Mouse (Mus musculus): Measurements from ENCODE around the gene Tmem95.
A peak's percentile ranks its signal among the peaks of the same experiment; 100 is the strongest.
"Not testable (repeated sequence)": the region's sequence is repeated elsewhere in the genome, so short reads cannot be mapped to it uniquely, and the experiment has no call there.

Tmem95 gene

DNA sequence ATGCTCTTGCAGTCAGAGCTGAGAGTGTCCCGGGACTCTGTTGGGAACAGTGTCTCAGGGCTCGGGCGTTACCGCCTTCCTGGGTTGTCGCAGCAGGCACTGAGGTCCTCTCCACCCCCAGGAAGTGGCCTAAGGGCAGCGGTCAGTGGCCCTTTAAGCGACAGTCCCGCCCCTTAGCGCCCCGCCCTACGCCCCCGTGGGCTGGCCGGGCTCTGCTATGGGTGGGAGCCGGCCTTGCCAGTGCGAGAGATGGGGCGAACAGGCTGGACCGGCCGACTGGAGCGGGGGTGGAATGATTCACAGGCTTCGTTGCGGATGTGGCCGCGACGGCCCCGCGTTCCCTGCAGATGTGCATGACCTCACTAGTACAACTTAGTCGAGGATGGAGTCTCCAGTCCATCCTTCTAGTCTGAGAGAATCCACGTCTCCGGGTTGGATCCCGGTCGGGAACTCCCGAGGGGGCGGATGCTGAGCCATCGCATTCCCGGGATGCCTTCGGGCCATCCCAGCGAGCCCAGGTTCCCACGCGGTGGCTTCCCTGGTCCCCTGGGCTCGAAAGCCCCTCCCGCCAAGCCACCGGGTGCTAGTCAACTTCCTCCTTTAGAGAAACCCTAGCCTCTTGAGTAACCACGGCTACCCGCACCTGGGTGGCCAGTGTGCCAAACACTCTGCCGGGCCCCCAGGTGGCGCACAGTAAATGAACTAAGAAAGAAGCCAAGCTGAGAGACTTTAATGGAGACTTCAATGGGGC, 3.2 kb upstream of the Tmem95 start, which contains the start of gene Kctd11:
Gene Kctd11, minus strand, starts transcription at position 554 of the 751 bp plus-strand sequence.
- DNase-seq (ENCODE audit: extremely low read depth, low read depth), result no peak

DNA sequence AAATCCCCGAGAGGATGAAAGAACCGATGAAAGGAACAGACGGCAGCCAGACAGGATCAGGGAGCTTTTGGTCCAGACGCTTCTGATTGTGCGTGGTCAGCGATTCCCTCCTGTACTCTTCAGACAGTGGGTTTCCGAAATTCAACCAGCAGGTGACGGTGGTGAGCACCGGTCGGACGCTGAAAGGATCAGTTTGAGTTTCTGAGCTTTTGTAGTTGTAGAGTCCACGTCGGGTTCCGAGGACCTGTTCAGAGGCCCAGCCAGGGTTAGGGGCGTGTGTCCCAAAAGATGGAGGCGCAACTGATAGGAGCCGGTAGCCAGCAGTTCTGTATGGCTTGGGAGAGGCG, 2.7 kb upstream of the Tmem95 start:
- DNase-seq (ENCODE audit: extremely low read depth, low read depth), result no peak

DNA sequence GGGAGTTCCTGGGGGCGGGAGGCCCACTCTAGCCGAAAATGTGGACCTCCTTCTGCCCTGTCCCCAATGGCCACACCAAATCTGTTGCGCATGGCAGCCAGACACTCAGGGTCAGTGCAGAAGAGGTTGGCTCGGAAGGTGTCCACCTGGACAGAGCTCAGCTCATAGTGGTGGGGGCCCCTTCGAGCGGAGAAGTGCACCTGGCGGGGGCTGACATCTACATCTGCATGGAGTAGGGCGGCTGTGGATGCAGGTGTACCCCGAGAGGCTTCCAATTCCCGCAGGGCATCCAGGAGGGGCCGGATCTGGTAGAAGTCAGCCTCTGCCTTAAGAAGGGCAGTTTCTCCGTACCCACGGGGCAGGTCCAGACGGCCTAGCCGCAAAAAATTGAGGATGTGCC, 1.9 kb upstream of the Tmem95 start:
- DNase-seq (ENCODE audit: extremely low read depth, low read depth), result no peak

DNA sequence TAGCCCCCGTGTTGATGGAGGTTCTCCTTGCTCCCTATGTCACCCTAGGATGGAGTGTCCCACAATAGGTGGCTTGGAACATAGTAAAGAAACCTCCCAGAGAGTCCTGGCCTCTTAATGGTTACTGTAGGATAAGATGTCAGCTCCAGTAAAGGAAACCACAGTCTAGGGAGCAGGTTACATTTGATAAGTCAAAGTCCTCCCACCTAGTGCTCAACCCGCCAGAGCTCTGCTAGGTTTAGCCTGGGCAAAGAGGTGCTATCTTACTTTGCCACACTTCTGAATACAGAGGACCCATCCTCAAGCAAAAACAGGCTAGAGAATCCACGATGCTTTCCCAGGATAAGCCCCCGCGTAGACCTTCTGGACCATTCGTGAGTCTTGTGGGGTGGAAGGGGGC, 1.1 kb upstream of the Tmem95 start:
- DNase-seq (ENCODE audit: extremely low read depth, low read depth), result peak; percentile 66

DNA sequence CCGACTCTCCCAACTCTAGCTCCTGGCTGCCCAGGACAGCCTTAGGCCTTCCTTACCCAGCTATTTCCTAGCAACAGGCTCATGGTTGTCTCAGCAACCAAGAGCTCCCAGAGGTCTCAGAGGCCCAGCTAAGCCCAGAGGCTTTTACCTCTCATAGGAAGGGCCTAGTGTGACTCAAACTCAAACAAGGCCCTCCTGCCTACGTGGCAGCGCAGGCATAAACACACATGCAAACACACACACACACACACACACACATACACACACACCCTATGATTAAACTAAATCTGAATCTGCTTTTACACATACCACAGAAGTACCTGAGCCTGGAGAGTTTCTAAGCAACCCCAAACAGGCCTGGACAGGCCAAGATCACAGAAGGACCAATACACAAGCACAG, 581 bp upstream of the Tmem95 start:
- DNase-seq (ENCODE audit: extremely low read depth, low read depth), result no peak

DNA sequence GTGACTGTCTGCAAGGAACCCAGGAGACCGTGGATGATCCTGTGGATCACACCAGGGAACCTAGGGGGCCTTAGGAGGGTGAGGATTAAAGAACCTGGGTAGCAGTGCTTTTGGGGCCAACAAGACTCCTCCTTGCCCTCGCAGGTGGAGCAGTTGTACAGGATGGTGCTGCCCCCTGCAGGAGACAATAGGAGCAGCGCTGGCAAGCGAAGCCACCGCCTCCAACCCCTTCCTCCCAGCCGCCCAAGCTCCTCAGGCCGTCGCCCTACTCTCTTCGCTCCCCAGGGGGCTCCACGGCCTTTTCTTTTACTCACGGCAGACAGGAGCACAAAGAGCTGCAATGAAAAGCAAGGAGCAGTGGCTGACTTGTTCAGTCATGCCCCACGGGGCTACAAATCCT, 951 bp downstream of the Tmem95 start:
- peak; percentile 72 for DNase-seq (ENCODE audit: extremely low read depth, low read depth)

DNA sequence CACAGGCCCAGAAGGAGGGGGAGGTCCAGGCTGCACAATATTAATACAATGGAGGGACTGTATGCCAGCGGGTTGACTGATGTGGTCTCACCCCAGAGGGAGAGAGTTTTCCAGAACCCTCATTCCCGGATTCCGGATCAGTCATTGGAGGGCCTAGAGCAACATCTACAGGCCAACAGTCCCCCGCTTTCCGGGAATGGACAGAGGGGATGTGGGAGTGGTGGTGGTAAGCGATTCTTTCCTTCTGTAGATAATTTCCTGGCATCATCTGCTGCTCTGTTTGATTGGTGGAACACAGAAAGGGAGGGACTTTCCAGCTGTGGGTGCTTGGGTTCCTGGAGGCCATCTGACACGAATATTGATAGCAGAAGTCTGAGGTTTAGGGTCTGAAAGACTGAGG, 1.6 kb downstream of the Tmem95 start:
- peak; percentile 83 for DNase-seq (ENCODE audit: extremely low read depth, low read depth)

DNA sequence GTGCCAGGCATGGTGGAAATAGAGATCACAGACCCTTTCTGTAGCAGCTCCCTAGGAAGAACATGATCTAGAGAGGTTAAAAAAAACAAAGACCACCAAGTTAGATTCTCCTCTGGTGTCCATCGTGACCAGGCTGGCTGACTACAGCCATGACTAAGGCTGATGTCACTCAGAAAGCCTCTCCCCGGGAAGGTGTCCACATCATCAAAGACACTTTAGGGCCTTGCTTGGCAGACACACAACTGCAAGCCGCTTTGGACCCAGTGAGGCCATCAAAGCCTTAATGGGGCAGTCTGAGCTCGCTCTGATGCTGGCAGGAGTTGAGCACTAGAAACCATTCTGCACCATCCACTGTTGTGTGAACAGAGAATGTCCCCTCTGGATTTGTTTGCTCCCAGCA, 5.4 kb downstream of the Tmem95 start:
- DNase-seq (ENCODE audit: extremely low read depth, low read depth), result no peak

DNA sequence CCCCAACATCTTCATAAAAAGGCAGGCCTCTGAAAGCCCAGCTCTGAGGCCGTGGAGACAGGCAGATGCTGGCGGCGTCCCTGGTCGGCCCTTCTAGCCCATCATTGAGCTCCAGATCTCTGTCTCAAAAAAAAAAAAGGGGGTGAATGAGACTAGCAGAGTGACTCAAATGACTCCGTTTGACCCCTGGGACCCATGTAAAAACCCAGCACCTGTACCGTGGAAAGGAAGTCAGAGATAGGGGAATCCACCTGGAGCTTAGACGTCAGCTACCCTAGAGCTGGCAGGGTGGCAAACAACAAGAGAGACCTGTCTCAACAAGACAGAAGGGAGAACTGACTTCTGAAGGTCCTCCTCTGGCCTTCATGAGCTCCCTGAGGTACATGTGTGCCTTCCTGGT, 6.0 kb downstream of the Tmem95 start:
- DNase-seq (ENCODE audit: extremely low read depth, low read depth), result no peak

DNA sequence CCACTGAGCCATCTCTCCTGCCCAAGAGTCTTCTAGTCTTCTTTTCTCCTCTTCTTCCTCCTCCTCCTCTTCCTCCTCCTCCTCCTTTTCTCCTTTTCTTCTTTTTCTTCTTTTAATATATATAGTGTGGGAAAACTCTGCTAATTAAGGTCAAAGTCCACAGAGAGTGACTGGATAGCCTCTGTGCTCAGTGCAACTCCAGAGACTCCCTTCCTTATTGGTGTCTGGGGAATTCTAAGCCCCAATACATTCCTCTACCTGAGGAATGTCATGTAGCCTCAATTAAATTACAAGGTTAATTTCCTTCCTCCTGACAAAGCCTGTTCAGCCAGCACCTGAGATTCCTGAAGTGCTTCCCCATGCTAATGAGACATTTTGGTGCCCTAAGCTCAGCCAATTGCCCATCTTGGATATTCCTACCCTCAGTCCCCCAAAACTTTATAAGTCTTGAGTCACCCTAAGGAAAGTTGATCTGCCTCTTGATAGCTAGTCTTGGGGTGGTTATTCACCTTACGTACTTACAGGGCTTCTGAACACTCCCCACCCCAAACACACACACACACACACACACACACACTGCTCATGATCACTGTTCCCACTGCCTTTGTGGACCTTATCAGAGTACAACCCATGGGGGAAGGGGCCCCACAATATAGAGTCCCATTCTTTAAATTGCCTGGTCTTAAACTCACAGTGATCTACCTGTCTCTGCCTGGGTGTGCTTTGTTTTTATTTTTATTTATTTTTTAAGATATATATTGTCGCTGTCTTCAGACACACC, 7.3 kb downstream of the Tmem95 start:
- no peak for DNase-seq (ENCODE audit: extremely low read depth, low read depth)

DNA sequence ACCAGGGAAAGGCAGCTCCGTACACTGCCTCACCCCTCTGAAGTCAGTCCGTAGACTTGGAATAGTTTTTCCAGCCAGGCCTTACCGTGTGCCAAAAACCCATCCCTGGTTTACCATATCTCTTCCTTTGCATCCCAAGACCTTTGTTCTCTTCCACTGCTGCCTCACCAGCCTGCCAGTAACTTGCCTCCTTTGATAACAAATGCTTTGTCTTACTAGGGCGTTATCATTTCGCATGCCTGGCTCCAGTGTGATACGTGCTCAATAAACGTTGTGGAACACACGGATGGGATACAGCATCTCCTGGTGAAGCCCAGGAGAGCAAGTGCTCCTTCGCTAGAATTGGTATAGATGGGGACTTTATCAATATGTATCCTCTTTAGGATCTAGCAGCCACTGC, 10.5 kb downstream of the Tmem95 start:
- DNase-seq (ENCODE audit: extremely low read depth, low read depth), result no peak

DNA sequence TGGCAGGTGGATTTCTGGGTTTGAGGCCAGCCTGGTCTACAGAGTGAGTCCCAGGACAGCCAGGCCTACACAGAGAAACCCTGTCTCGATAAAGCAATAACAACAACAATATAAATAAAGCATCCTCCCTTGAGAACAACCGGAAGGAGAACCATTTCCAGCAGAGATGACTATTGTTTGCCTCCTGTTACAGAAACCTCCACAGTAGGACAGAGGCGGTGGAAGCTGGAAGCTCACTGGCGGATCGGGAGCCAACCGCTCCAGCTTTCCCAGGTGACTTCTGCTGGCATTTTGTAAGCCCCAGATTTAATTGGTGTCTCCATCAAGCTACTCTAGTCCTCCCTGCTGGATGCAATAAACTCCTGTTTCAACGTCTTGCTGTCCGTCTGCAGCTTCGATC, 12.3 kb downstream of the Tmem95 start:
- DNase-seq (ENCODE audit: extremely low read depth, low read depth), result no peak

DNA sequence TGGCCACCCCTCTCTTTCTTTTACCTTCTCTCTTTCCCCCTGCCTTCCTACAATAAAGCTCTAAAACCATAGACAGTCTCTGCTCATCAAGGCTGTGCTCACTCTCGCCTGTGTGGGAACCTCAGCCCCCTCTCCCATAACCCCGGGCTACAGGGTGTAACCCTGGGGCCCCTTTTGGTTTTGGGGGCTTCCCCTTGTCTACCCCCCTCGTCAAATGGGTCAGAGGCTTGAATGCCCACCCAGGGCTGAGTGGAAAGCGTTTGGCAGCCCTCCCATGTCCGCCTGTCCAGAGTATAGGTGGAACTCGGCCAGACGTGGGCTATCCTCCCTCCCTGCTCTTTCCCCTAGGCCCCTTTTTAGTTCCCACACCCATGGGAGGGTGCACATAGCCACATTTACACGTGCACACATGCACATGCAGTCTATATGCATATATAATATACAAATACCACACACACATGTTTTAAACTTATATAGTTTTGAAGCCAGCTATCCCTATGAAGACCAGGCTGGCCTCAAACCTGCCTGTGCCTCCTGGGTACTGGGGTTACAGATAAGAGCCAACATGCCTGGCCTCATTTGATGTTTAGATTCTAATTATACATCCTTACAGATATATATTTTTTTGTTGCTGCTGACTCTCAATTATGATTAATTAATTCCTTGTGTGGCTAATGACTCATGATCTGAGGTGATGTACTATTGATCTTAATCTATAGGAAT, 13.5 kb downstream of the Tmem95 start:
- no peak for DNase-seq (ENCODE audit: extremely low read depth, low read depth)

DNA sequence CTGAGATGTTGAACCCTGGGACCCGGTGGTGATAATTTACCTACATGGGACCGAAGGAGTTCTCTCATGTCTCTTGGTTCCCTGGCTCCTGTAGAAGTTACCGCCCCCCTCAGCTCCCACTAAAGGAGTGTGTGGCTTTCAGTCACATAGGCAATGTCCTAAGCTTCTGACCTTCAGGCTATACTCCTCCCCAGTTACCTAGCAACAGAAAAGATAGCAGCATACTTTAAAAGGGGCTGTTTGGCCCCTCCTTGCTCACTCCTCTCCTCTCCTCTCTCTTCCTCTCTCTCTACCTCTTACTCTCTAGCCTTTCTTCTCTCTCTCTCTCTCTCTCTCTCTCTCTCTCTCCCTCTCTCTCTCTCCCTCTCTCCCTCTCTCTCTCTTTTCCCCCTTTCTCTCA, 14.1 kb downstream of the Tmem95 start:
- not testable (repeated sequence) for DNase-seq (ENCODE audit: extremely low read depth, low read depth)

DNA sequence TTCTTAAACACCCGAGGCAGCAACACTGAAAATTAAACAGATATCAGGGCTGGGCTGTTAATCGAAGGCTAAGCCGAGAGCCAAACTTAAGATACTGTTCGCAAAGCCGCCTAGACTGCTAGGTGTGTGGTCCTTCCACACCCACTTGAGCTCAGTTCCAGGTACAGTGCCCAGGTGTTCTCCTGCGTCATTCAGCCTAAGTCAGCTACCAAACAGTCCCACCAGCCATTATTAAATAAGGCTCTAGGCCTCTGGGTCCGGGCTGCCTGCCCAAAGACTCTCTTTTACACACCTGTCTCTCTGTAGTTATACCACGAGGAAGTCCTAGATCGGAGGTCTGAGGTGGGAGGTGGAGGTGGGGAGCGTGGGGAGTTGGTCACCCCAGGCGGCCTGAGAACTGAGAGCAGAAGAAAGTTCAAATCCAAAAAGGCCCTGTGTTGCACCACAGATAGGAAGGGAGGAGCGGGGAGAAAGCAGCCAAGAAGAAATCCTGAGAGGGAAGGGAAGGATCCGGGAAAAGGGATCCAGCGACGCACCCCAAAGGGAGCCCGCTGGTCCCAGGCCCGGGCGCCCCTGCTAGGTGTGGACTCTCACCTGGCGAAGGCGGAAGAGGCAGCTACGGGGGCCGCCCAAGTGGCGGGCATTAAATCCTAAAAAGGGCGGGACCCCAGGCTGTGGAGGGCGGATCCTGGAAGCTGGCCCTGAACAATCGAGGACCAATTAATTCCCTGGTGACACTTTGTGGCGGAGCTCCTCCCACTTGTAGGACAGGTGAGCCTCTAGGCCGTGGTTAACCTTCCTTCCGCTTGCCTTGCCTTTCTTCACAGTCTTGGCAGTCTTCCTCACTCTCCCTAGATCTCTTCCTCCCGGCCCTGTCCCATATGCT, 19.5 kb downstream of the Tmem95 start, which contains the start of gene Tnk1:
Gene Tnk1, minus strand, starts transcription at position 618 of the 886 bp plus-strand sequence.
- DNase-seq (ENCODE audit: extremely low read depth, low read depth), result no peak

DNA sequence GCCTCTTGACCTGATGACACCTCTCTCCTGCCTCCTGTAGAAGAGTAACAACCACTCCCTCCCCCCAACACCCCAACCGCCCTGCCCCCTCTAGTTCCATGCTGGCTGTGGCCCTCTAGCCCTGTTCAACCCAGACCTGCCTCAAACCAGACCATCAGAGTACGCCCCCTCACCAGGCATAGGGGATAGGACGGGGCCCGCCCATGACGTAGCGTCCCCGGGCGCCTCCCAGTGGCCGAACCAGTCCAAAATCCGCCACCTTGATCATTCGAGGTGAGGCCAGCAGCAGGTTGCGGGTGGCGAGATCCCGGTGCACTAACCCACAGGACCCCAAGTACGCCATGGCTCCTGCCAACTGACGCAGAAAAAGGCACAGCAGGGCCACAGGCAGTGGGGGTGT, 22.5 kb downstream of the Tmem95 start:
- DNase-seq (ENCODE audit: extremely low read depth, low read depth), result no peak

DNA sequence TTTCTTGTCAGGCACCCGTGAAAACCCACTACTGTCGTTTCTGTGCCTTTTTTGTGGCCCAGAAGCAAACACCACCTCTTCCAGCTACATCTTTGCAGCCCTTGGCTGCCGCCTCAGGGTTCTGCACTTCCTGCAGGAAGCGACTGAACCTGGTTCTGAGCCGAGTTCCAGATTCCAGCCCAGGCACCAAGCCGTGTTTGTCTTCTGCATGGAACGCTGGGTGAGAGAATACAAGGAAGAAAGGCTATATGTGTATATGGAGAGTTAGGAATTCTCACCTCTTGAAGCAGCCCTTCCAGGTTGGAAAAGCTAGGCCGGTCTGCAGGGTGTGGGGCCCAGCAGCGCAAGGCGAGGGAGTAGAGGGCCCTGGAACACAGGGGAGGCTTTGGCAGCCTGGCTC, 23.1 kb downstream of the Tmem95 start:
- no peak for DNase-seq (ENCODE audit: extremely low read depth, low read depth)

DNA sequence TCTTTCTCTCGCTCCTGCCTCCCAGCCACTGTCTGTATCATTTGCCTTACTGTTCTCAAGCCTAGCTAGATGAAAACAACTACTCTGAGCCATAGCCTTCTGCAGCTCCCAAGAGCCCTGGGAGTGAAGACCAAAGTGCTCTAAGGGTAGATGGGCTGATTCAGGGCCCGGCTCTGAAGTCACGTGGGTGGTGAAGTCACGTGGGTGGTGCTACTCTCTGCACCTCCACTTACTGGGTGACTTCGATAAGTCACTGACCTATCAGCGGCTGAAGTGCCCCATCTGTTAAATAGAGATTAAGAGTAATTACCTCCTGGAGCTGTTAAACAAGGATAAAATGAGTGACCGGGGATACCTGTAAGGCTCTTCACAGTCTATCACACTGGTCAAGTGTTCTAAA, 23.8 kb downstream of the Tmem95 start:
- DNase-seq (ENCODE audit: extremely low read depth, low read depth), result peak; percentile 95

DNA sequence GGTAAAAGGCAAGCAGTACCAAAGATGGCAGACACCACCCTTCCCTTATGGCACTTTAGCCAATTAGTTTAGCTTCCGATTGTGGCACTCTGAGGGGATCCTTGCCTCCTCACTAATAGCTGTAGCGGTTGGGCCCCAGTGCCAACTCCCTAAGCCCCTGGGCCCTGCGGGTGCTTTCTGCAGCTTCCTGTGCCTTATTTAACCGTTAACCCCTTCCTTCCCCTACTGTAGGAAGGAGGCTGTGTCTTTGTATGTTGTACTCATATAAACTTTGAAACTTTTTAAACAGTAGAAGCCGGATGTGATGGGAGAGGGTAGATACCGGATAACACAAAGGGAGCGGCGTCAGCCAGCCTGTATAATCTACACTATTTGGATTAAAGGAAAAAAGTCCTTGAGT, 27.1 kb downstream of the Tmem95 start:
- no peak for DNase-seq (ENCODE audit: extremely low read depth, low read depth)

DNA sequence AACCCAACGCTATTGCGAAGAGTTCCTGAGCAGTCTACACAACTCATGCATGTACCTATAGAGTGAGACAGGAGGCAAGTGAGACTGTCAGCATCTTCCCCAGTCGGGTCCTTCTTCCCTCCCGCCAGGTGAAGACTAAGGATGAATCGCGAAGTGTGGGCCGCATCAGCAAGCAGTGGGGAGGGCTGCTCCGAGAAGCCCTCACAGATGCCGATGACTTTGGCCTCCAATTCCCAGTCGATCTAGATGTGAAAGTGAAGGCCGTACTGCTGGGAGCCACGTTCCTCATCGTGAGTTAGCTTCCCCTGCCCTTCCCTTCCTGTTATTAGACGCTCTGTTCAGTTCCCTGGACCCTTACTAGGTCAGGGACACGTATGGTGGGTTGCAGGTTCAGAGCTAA, 27.9 kb downstream of the Tmem95 start:
- no peak for DNase-seq (ENCODE audit: extremely low read depth, low read depth)

DNA sequence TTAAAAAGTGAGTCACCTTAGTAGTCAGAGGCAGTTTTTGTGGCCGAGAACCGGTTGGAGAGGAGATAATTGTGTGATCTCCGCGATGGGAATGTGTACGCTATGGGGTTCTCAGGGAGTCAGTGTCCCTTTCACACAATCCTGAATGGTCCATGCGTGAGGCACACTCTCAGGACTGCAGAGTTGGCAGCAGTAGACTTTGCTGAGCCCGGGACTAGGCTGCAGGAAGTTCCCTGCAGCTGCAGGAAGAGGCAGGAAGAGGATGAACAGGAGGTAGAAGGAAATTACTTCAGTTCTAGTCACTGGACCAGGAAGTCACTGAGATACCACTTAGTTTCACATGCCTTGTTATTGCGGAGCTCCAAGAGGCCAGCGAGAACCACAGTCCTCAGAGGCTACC, 28.7 kb downstream of the Tmem95 start:
- DNase-seq (ENCODE audit: extremely low read depth, low read depth), result no peak

Data from MEL-GATA-1-ER (cell line).